Mouse (Mus musculus) neutrophil, adult 59 days (primary cell): ENCODE data around the gene Pex26. TPM values are rescaled to one million over a fixed set of nuclear protein-coding genes. Genes with fewer than 3 reads are reported as not detected.

Experiments used
- total RNA-seq, 2 experiments: library from RNA; stranded (reverse); gene quantifications; 1 replicate in 1 of 2; 2 replicates in 1 of 2; pipeline ENCODE4 v1.2.4; 2023

The Pex26 gene
- total RNA-seq, result 1 to 10 TPM; 3.0 TPM

DNA sequence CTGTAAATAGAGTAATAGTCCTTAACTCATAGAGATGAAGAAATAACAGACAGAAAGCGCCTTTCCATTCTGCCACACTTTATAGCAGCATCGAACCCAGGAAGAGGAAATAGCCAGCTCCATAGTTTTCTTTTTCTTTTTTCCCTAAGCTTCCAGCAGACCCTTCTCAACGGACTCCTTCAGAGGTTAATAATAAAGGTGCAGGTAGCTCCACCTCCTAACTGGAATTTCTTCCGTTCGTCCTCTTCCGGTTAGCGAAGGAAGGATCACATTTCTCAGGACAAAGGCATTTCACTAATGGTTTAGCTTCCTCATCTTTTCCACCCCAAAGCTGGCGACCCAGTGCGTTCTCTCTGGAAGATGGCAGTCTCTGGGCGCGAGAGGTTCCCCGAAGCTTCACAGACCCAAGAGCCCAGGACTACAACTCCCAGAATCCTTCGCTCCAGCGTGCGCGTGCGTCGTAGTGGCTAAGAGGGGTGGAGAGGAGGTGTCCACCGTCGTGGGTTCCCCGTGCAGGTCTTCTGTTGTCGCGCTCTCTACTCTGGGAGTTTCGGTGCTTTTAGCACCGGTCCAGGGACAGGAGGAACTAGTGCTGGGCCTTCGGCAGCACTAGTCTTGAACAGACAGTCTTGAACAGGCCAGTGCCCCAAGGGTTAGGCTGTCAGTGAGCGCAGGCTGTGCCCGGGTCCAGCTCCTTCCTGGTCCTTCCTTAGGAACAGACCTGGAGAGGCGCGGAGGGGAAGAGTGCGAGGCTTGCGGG lies at the start of gene Pex26:
Pex26 (plus strand) TSS at position 254 of the 760 bp plus-strand sequence.

DNA sequence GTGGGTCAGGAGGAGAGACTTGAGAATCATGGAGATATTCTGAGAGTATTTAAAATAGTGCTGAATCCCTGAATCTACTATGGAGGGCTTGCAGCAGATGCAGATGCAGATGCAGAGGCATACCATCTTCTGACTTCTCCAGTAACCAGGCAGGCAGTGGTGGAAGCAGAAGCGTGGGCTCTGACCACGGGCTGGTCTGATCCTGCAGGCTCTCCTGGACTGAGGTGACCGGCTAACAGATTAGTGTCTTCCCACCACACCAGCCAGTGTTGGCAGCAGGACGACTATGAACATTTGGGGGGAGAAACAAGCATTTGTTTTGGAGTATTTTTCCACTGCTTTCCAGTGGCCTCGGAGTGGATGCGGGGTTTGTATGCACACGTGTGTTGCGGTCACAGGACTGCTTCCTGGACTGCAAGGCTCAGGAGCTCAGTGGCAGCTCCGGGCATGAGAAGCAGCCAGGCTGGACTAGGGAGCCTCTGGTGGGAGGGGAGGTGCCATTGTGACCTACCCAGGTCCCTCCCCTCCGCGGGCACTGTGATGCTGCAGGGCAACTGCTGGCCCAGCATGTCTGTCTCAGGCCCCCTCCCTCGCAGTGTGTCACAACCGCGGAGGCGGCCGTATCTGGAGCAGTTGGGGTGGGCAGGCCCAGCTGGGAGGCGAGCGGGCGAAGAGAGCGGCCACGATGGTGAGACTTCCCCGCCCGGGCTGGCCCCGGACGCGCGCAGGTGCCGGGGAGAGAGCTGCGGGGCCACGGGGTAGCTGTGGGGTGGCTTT lies 26.9 kb downstream of the Pex26 start, which contains the start of gene Tuba8:
Tuba8 (plus strand) TSS at position 548 of the 777 bp plus-strand sequence.

GRCm38 (mm10) chr6:121245127-121246036 lies 61.9 kb downstream of the Pex26 start, which contains the start of gene Usp18:
Gene Usp18, plus strand, starts transcription at chr6:121245906.

Other genes with a start within 250 kb of the Pex26 start
- gene Mical3, start 52.7 kb upstream of the Pex26 start, total RNA-seq, result 1 to 10 TPM; 6.4 to 9.7 TPM
- 10 to 100 TPM in 1 of 2 experiments, 1 to 10 TPM in 1; 8.7 to 10.1 TPM for gene Tuba8, start 27.0 kb downstream of the Pex26 start, total RNA-seq
- gene Usp18, start 62.2 kb downstream of the Pex26 start, total RNA-seq, result 1 to 10 TPM; 5.0 to 6.5 TPM
- gene Slc6a13, start 116.6 kb downstream of the Pex26 start, total RNA-seq, result 1 to 10 TPM; 3.0 to 4.2 TPM
- gene Slc6a12, start 159.4 kb downstream of the Pex26 start, total RNA-seq, result 10 to 100 TPM; 26.9 to 32.0 TPM